Mouse (Mus musculus): ENCODE measurements around the gene Qtrt2.

DNA sequence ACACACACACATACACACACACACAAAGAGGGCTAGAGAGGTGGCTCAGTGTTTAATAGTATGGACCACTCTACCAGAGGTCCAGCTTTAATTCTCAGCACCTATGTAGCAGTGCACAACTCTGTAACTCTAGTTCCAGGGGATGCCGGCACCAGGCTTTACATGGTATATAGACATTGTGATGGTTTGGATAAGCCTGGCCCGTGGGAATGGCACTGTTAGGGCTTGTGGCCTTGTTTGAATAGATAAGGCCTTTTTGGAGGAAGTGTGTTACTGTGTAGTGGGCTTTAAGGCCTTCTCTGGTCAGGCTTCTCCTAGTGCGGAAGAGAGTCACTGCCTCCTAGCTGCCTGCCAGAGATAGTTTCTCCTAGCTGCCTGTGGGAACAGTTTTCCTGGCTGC is 7.7 kb downstream of the Qtrt2 start:
- TF ChIP-seq POLR2A (IDR thresholded peaks at IDR 0.05; ENCODE audit: insufficient read length, low read depth), result no peak
- TF ChIP-seq MYOG (IDR thresholded peaks at IDR 0.05; ENCODE audit: control insufficient read depth in 1 of 3, insufficient read depth in 1 of 3, insufficient read length in 2 of 3, low read depth in 2 of 3), result no peak
- TF ChIP-seq REST (IDR thresholded peaks at IDR 0.05; ENCODE audit: insufficient read depth, insufficient read length), result no peak
- no peak for TF ChIP-seq POLR2AphosphoS2 (IDR thresholded peaks at IDR 0.05; ENCODE audit: insufficient read length, low read depth)
- TF ChIP-seq USF1 (IDR thresholded peaks at IDR 0.05; ENCODE audit: low read depth), result no peak
- TF ChIP-seq TCF3 (IDR thresholded peaks at IDR 0.05; ENCODE audit: insufficient read length, low read depth), result no peak
- no peak for TF ChIP-seq E2F4 (IDR thresholded peaks at IDR 0.05; ENCODE audit: insufficient read depth)
- TF ChIP-seq TCF12 (IDR thresholded peaks at IDR 0.05; ENCODE audit: insufficient read depth, poor library complexity, severe bottlenecking), result no peak

Measured in myocyte (in vitro differentiated cells).